Mouse (Mus musculus): ENCODE results near the gene Slc47a2.

Gene Slc47a2

DNA sequence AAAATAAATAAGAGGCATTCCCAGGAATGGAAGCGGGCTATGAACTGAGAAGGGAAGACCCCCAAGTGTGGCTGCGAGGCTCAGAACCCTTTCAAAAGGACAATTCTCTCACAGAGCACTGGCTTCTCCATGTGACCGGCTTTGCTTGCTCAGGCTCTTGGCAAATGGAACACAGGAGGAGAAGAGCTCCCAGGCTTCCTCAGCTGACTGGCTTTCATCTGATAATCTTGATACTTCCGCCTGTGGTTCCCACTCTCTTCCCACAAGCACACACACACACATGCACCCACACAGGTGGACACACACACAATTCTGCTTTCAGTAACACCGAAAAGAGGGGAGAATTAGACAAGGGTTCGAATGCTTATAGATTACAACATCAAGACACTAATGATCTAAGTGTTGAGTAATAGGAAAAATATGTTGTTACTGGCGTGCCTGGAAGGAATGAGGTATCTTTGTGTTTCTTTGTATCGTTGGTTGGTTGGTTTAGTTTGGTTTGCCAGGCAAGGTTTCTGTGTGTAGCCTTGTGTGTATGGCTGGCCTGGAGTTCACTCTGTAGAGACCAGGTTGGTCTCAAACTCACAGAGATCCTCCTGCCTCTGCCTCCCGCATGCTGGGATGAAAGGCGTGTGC lies 59.1 kb downstream of the Slc47a2 start:
- no peak for DNase-seq (ENCODE audit: low read depth, low spot score)

DNA sequence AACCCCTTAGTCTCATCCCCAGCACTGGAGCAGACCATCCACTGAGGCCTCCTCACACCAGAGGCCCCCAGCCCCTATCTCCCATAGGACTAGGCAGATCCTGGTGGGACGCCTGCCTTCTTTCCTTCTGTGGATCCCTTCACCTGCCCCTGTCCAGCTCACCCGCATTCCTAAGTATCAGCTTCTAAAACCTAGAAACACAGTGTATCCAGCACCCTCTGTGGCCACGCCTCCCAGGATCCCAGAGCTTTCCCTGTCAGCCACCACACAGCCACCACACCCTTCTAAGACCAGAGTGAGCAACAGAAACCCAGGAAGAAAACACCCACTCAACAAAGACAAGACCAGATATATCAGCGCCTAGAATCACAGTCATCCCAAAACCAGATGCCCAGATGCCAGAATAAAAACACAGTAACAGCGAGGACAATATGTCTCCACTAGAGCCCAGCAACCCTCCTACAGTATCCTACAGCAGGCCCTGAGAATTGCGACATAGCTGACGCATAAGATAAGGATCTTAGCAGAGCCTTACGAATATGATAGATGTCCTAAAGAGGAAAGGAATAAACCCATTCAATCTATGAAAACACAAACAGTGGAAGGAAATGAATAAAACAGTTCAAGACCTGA lies 64.1 kb downstream of the Slc47a2 start:
- no peak for DNase-seq (ENCODE audit: low read depth, low spot score)

DNA sequence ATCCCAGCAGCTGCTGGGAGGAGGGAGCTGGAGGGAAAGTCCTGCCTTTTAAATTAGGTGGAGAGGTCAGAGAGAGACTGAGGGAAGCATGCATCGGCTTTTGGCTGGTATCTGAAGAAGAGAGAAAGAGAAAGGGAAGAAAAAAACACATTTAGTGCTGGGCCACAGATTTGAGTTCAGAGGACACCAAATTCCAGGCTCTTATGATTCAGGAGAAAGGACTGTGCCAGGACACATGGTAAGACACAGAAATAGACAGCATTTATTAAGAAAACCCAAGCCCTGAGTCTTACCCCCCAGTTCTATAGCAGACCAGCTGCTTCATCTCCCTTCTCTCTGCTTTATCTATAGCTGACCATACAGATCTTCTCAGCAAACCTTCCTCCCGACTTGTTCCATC lies 64.7 kb downstream of the Slc47a2 start:
- DNase-seq (ENCODE audit: low read depth, low spot score), result no peak

DNA sequence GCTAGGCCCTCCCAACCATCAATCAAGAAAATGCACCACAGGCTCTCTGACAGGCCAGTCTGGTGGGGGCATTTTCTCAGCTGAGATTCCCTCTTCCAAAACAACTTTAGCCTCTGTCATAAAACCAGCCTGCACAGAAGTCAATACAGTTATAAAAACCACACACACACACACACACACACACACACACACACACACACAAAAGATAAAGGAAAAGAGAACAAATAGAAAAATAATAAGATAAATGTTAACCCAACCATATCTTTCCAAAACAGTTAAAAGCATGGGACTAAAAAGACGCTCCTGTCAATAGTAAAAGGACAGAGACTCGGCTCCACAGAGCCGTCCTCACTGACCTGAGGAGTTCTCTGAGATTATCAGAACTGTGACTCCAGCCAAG lies 66.2 kb downstream of the Slc47a2 start:
- no peak for DNase-seq (ENCODE audit: low read depth, low spot score)

DNA sequence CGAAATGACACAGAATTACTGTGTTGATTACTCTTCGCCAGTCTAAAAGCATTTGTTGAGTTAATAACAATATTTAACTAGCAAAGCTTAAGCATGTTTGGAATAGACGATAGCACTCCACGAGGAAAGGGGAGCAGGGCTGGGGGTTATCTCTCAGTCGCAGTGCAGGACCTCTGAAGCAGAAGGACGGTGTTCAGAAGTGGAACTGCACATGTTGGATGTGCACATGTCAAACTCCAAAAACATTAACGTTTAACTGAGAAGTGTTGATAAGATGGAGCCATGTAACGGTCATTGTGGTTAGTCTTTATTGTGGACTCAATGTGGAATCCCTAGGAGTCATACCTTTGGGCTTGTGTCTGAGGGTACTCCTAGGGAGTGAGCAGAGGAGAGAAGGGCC lies 67.6 kb downstream of the Slc47a2 start:
- DNase-seq (ENCODE audit: low read depth, low spot score), result no peak

DNA sequence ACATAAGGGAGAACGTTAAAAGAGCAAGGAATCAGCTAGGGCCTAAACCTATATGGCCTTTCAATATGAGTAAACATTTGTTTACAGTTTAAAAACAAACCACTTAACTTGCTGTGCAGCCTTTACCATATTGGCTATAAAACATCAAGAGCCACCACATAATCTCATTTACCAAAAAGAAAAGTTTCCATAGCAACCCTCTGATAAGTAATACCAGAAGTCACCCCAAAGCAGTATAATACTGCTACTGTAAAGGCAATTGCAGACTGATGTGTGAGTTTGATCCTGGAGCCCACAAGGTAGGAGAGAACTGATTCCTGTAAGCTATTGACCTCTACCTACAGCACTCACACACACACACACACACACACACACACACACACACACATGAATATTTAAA lies 68.2 kb downstream of the Slc47a2 start:
- no peak for DNase-seq (ENCODE audit: low read depth, low spot score)

DNA sequence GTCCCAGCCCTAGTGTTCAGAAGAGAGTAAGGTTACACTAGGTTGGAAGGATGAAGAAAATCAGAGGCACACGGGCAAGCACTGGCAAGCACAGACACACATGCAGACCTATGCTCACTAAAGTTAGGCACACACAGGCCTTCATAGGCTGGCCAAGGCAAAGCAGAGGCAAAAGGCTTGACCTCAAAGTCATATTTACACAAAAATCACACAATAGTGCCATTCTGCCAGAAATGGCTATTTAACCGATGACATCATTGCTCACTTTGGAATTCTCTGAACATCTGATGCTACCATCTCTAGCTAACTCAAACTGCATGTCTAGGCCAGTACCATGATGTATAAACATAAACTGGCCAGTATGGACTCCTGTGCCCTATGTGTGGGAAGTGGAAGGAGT lies 68.7 kb downstream of the Slc47a2 start:
- no peak for DNase-seq (ENCODE audit: low read depth, low spot score)

DNA sequence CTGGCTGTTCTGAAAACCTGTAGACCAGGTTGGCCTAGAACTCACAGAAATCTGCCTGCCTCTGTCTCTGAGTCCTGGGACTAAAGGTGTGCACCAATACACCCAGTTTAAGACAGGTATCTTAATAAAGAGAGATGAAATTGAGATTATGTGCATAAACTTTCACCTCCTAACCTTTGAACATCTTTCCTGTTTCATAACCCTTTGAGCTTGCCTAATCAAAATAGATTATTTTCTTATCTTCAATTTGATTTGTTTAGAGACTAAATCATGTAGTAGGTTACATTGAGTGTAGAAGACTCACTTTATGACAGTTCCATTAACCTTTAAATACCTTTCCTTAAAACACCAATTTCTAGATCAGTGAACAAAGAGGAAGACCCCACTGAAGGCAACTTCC lies 71.0 kb downstream of the Slc47a2 start:
- DNase-seq (ENCODE audit: low read depth, low spot score), result no peak

DNA sequence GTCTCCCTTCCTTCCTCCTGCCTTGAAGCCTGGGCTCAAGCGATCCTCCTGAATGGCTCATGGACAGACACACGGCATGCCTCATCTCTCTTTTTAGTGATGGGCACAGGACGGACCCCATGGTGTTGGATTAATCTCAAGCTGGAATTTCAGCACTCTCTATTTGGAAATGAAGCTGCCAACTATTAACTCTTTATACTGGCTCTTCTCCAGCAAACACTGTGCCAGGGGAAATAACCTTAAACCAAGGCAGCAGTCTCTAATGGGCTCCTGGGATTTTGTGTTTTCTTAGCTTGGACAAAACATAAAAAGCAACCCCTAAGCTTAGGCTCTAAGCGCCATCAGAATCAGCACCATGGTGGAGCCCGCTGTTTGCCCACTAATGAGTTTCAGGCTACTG lies 72.3 kb downstream of the Slc47a2 start:
- no peak for DNase-seq (ENCODE audit: low read depth, low spot score)

DNA sequence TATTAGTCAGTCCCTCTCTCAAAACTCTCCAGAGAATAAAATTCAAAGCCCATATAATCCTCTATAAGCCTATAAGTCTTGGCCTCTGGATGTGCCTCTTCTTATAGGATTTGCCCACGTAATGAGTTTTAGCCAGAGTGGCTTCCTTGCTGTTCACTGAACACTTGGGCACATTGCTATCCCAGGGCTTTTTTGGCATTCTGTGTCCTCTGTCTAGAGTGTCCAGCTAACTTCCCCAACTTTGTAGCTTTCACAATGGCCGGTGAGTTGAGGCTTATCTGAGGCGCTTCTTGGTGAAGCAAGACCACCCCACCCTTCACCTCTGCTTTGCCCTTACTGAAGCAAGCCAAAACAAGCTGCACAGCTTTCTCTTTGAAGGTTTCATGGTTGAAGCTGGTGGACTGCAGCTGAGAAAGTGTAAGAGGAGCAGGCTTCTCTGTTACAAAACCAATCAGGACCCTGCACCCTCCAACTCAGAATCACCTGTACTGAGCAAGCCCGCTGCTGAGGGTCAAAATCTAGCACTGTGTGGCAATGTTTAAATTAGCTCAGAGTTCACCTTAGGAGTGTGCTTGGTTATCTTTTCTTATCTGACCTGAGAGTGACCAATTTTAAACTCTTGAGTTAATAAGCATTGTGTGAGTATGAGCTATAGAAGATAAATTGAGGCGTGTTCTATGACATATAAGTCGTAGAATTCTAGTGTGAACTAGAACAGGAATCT lies 73.9 kb downstream of the Slc47a2 start:
- DNase-seq (ENCODE audit: low read depth, low spot score), result no peak

DNA sequence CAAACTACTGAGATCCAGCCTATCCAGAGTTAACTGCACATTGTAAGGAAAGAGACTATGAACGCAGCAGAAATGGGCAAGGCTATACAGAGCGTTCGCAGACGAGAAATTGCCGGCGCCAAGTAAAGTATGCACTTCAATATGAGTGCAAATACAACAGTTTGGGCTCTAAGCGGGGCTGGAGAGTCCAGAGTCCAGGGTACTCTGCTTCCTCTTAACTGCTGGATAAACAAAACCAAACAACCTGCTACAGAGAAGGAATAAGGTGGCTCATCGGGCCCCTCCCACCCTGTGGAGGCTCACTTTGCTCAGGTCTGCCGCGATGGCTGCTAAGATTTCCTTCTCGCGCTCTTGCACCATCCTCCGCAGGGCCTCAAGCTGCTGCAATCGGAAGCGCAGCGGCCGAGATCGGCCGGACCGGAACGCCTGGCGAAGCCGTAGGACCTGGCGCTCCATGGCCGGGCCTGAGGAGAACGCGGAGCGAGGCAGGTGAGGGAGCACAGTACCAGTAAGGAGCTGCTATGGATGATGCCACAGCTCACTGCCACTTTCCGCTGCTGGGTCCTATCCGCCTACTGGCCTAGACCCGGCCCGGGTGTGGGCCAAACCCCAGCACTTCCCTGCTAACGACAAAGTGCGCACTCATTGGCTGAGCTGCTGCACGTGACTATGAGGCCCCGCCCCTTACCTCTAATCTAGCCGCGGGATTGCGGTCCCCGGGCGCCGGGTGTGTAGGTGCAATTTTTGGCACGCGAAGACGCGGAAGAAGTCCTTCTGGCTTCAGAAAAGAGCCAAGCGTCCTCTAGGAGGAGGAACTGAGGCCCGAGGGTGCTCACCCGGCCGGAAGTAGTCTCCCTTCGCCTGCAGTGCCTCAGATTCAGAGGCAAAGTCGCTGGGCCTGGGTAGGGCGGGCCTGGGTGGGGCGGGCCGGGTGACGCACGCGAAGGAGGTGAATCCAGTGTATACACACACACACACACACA lies 75.8 kb downstream of the Slc47a2 start, which contains the start of gene Aldh3a2:
Aldh3a2 (minus strand) TSS at position 914 of the 983 bp plus-strand sequence.
- DNase-seq (ENCODE audit: low read depth, low spot score), result peak; percentile 92

DNA sequence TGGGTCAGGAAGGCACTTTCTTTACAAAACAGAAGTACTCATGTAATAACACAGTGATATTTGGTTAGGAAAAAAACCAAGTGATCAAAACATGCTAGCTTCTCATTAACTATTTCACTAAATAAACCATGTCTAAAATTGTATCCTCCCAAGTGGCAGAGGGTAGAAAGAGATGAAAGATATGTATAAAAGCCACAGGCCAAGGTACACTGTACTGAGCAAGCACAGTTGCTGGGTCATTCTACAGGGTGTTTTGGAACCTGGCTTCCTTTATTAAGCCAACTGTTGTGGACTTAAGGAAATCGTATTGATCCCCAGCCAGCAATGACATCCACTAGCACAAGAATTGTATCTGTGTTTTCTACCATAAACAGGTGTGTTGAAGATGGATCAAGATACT lies 78.8 kb downstream of the Slc47a2 start:
- no peak for DNase-seq (ENCODE audit: low read depth, low spot score)

DNA sequence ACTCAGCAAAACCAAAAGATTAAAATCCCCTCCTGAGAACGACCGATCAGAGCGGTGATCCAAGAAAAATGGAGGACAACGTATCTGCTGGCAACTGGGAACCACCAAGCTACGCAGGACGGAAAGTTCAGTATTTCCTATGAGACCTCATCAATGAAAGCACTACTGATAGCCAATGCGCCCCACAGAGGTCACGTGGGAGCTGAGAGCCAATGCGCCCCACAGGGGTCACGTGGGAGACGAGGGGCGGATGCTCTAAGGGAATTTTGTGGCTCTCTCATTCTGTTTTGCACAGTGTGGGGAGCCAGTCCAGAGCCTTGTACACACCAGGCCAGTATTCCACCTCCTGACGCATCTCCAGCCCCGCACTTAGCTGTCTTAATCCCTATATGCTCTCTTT lies 80.1 kb downstream of the Slc47a2 start:
- DNase-seq (ENCODE audit: low read depth, low spot score), result no peak

DNA sequence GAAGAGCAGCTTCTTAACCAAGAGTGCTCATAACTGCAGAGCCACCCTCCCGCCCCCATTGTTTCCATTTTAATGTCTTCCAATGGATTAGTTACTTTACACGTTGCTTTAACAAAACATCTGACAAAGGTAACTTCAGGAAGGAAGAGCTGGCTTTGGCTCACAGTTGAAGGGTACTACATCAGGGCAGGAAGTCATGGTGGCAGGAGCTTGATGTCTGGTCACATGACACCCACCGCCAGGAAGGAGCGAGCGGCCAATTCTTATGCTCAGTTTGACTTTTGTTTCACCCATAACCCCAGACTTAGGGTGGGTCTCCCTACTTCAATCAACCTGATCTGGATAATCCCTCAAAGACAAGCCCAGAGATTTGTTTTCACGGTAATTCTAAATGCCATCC lies 83.6 kb downstream of the Slc47a2 start:
- DNase-seq (ENCODE audit: low read depth, low spot score), result no peak

DNA sequence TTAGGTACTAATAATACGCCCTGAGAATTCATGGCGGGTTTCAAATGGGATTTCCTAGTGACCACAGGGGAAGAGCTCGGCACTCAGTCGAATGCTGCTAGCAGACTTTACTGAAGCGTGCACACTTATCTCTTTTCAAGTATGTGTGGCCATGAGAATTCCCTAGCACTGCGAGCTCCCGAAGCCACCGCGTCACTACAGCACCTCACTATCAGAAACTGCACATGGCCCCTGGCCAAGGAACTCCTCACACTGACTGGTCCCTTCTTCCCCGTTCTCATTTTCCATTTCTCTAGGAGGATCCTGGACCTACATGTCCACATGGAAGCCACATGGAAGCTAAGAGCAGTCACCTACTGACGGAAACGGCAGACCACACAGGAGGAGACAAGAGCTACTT lies 89.9 kb downstream of the Slc47a2 start:
- DNase-seq (ENCODE audit: low read depth, low spot score), result no peak

DNA sequence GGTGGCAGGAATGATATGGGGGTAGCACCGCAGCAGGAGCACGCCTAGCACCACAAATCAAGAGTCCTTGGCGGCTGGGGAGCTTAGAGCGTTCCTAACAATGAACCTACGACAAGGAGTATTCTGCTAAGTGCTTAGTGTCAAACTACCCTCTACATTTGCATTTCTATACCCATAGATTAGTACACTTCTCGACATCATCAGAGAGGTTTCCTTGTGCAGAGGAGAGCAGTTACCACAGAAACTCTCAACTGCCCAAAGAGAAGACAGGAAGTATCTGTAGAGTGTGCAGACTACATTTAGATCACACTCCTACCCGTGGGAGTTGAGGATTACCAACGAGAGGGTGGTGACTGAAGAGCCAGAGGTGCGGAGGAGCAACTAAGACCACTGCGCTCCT lies 90.9 kb downstream of the Slc47a2 start:
- no peak for DNase-seq (ENCODE audit: low read depth, low spot score)
